Mouse (Mus musculus) limb, embryonic 12.5 days (tissue): Measurements from ENCODE around the gene Slain2. TPM values are rescaled to one million over a fixed set of nuclear protein-coding genes. Genes with fewer than 3 reads are reported as not detected.

Experiments used
- ATAC-seq: fragments of 200-750 bp; cut with Nextera tagmentation; 2 replicates; pipeline ENCODE4 v1.8.0; 2017; ENCODE audit warnings: low read depth, moderate TSS enrichment; ENCODE audit not compliant: insufficient number of reproducible peaks, insufficient read depth, low FRiP score, low TSS enrichment
- H3K27ac ChIP-seq: fragments of 300-500 bp; sonication (generic); 2 replicates; pipeline ENCODE4 v1.5.1; 2016; ENCODE audit warnings: mild to moderate bottlenecking, moderate library complexity
- H3K27me3 ChIP-seq: fragments of 300-500 bp; sonication (generic); 2 replicates; pipeline ENCODE4 v1.6.1; 2016; ENCODE audit warnings: mild to moderate bottlenecking, moderate library complexity
- H3K36me3 ChIP-seq: fragments of 300-500 bp; sonication (generic); 2 replicates; pipeline ENCODE4 v1.6.1; 2016; ENCODE audit warnings: mild to moderate bottlenecking, moderate library complexity
- H3K4me1 ChIP-seq: fragments of 300-500 bp; sonication (generic); replicated peaks from 2 replicates; pipeline ENCODE4 v1.6.1; 2016
- H3K4me2 ChIP-seq: fragments of 300-500 bp; sonication (generic); 2 replicates; pipeline ENCODE4 v1.6.1; 2016; ENCODE audit warnings: mild to moderate bottlenecking, moderate library complexity
- H3K4me3 ChIP-seq: fragments of 300-500 bp; sonication (generic); replicated peaks from 2 replicates; pipeline ENCODE4 v1.5.1; 2016; ENCODE audit warnings: mild to moderate bottlenecking
- H3K9ac ChIP-seq: fragments of 300-500 bp; sonication (generic); replicated peaks from 2 replicates; pipeline ENCODE4 v1.6.1; 2016; ENCODE audit warnings: mild to moderate bottlenecking, moderate library complexity
- H3K9me3 ChIP-seq: fragments of 300-500 bp; sonication (generic); 2 replicates; pipeline ENCODE4 v1.6.1; 2016; ENCODE audit warnings: mild to moderate bottlenecking, moderate library complexity
- WGBS: fragments of 180-500 bp; shearing (Covaris S2); methylation state at CpG from one replicate; pipeline ENCODE4 v1.1.7; 2016; 5-methylcytosine and 5-hydroxymethylcytosine counted together
- polyA plus RNA-seq: library from polyadenylated mRNA; unstranded; fragments of >200 nt; fragmentation: Nextera tagmentation; extraction: Ambion mirVana; gene quantifications from 2 replicates; pipeline ENCODE4 v1.2.1, GENCODE M21; 2016

Gene Slain2
- polyA plus RNA-seq, 1 experiment from 2014 or later: 21.2 TPM

DNA sequence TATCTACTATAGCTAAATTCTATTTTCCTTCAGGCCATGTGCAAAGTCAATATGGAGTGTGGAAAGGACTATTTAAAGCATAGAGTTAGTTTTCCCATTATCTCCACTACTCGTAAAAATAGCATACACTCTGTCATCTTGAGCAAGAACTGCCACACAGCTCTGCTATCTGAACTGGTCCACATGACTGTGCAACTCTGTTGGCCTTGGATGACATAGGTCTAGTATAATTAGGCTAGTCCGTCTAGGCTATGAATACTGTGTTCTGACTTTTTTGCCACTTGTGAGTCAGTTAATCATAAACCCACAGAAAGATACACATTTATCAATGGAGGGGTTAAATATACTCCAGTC is 31.7 kb upstream of the Slain2 start:
- WGBS: 75% methylated on average over 2 of the region's 2 CpGs
- H3K27me3 ChIP-seq: peaks cover 42% of the 10 kb centered on the region
- no peaks in the 10 kb centered on the region for H3K36me3 ChIP-seq
- H3K4me3 ChIP-seq: no peak overlapping the region
- no peak overlapping the region for H3K9ac ChIP-seq
- H3K9me3 ChIP-seq: no peaks in the 10 kb centered on the region
- no peak overlapping the region for H3K4me2 ChIP-seq
- no peak for ATAC-seq
- H3K27ac ChIP-seq: no peak overlapping the region
- peaks cover 13% of the 10 kb centered on the region for H3K4me1 ChIP-seq

DNA sequence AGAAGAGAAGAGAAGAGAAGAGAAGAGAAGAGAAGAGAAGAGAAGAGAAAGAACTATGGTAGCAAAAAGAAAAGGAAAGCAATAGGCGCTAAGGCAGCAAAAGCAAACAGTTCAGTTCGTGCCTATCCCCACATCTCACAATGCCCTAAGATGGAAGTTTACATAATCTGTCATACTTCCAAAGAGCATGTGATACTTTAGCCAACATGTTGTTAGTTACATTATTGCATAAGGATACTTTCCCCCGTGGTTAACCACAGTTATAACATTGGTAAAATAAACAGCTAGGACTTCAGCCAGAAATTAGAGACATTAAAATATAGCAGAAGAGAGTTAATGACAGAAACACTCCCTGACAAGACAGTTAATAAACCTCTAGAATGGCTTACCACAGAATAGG is 30.4 kb upstream of the Slain2 start:
- Histone ChIP-seq H3K9ac (no peak overlapping the region), H3K4me1 (peaks cover 23% of the 10 kb centered on the region), H3K27ac (no peak overlapping the region), H3K36me3 (no peaks in the 10 kb centered on the region), H3K9me3 (no peaks in the 10 kb centered on the region), H3K4me3 (no peak overlapping the region), H3K27me3 (peaks cover 29% of the 10 kb centered on the region), H3K4me2 (no peak overlapping the region)
- ATAC-seq: no peak
- 82% methylated on average over 3 of the region's 3 CpGs for WGBS

DNA sequence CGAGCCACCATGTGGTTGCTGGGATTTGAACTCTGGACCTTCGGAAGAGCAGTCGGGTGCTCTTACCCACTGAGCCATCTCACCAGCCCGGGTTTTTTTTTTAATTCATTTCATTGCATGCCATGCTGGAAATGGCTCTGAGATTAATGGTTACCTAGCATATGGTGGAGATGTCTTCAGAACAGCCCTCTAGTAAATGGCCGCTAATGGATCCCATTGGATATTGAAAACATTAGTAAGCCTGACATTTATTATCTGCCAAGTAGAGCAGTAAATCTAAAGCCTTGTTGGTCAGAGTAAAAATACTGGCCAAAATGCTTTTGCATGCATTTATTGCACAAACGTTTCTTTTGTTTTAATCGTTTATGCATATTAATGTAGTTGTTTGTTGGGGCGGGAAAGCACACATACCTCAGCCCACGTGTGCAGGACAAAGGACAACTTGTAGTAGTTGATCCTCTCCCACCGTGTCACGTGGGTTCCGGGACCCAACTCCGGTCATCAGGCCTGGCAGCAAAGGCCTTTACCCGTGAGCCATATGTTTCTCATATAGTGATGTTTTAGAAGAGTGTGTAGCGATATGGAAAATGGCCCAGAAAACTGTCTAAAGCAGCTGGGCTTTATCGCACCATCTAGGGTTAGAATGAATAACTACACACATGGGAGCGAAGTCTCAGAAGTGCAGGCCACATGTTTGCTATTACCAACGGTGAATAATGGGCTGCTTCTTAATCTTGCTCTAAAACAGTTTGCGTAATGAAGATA is 27.5 kb upstream of the Slain2 start:
- H3K27ac ChIP-seq: no peak overlapping the region

GRCm38 (mm10) chr5:72888260-72888659 is 25.8 kb upstream of the Slain2 start:
- Histone ChIP-seq H3K4me1 (peaks cover 22% of the 10 kb centered on the region), H3K27ac (peak overlapping the region; percentile 57; the same call in 1 of the 2 replicates), H3K9me3 (no peaks in the 10 kb centered on the region), H3K4me2 (peak overlapping the region; percentile 30), H3K9ac (no peak overlapping the region), H3K36me3 (no peaks in the 10 kb centered on the region), H3K4me3 (0 out of 2 replicates have a peak overlapping the region, but pooled peaks have one; percentile 1), H3K27me3 (peaks cover 15% of the 10 kb centered on the region)
- peak; percentile 71; the same call in 1 of the 2 replicates for ATAC-seq
- WGBS: 34% methylated on average over 7 of the region's 7 CpGs

More for the DNA sequence above, 27.5 kb upstream of the Slain2 start:
- Histone ChIP-seq H3K9ac (no peak overlapping the region), H3K4me3 (no peak overlapping the region), H3K27me3 (peaks cover 15% of the 10 kb centered on the region), H3K4me2 (peak overlapping the region; percentile 22; the same call in 1 of the 2 replicates), H3K36me3 (no peaks in the 10 kb centered on the region), H3K9me3 (no peaks in the 10 kb centered on the region), H3K4me1 (peaks cover 22% of the 10 kb centered on the region)
- peak; percentile 75 for ATAC-seq
- 34% methylated on average over 19 of the region's 19 CpGs for WGBS

GRCm38 (mm10) chr5:72891534-72891933 is 22.6 kb upstream of the Slain2 start:
- Histone ChIP-seq H3K36me3 (no peaks in the 10 kb centered on the region), H3K9me3 (no peaks in the 10 kb centered on the region), H3K4me3 (no peak overlapping the region), H3K27me3 (peaks cover 7% of the 10 kb centered on the region), H3K9ac (no peak overlapping the region), H3K4me2 (no peak overlapping the region), H3K27ac (no peak overlapping the region), H3K4me1 (peaks cover 22% of the 10 kb centered on the region)
- WGBS: 5% methylated on average over 12 of the region's 12 CpGs
- ATAC-seq: no peak

- Histone ChIP-seq H3K4me3 (no peak overlapping the region), H3K9ac (no peak overlapping the region), H3K36me3 (no peaks in the 10 kb centered on the region), H3K27ac (no peak overlapping the region), H3K4me2 (no peak overlapping the region), H3K4me1 (peaks cover 3% of the 10 kb centered on the region), H3K9me3 (no peaks in the 10 kb centered on the region), H3K27me3 (peaks cover 7% of the 10 kb centered on the region)
- WGBS: 55% methylated on average over 5 of the region's 5 CpGs
- ATAC-seq: no peak
Measured at GRCm38 (mm10) chr5:72893987-72894386, 20.1 kb upstream of the Slain2 start.

DNA sequence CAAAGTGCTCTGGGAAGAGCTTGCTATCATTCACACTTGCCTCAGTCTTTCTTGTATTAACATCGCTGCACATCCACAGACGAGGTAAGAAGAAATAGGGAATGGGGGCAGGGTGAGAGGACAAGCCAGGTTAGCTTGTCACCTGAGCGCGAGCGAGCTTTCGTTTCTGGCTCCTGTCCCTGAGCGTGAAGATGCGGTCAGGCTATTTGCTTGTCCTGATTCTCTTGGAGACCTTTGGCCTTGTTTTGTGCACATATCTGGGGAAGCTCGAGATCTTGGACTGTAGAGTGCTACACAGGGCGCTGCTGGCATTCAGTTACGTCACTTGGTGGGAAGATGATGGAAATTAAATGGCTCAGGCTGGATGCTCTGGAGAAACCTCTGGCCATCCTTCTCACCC is 18.8 kb upstream of the Slain2 start:
- ATAC-seq: no peak
- 93% methylated on average over 11 of the region's 11 CpGs for WGBS

GRCm38 (mm10) chr5:72896478-72897279 is 17.4 kb upstream of the Slain2 start:
- 87% methylated on average over 18 of the region's 18 CpGs for WGBS
- no peaks in the 10 kb centered on the region for H3K27me3 ChIP-seq
- H3K9ac ChIP-seq: no peak overlapping the region
- H3K27ac ChIP-seq: no peak overlapping the region
- no peak overlapping the region for H3K4me2 ChIP-seq
- no peaks in the 10 kb centered on the region for H3K4me1 ChIP-seq
- no peaks in the 10 kb centered on the region for H3K36me3 ChIP-seq
- no peak for ATAC-seq
- H3K9me3 ChIP-seq: no peaks in the 10 kb centered on the region
- no peak overlapping the region for H3K4me3 ChIP-seq

More for the DNA sequence above, 18.8 kb upstream of the Slain2 start:
- H3K4me3 ChIP-seq: no peak overlapping the region
- H3K4me2 ChIP-seq: no peak overlapping the region
- no peaks in the 10 kb centered on the region for H3K36me3 ChIP-seq
- peaks cover 7% of the 10 kb centered on the region for H3K27me3 ChIP-seq
- H3K9me3 ChIP-seq: no peaks in the 10 kb centered on the region
- no peaks in the 10 kb centered on the region for H3K4me1 ChIP-seq
- no peak overlapping the region for H3K9ac ChIP-seq
- no peak overlapping the region for H3K27ac ChIP-seq

DNA sequence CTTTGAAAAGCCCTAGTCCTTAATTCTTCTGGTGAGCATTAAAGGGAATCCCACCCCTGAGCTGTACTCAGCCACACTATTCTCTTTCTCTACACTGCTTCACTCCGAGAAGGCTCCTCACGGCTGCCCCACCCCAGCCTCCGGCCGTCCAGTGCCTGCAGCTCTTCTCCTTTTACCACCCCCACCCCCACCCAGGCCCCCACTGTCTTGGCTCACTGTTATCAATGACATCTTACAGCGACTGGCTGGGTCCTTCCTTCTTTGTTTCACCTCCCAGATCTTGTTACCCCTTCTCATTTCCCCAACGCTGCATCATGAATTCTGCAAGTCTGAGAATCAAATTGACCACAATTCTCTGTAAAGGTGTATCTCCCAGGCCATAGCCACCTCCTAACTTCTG is 16.1 kb upstream of the Slain2 start:
- Histone ChIP-seq H3K27ac (no peak overlapping the region), H3K27me3 (no peaks in the 10 kb centered on the region), H3K4me3 (no peak overlapping the region), H3K36me3 (no peaks in the 10 kb centered on the region), H3K9me3 (no peaks in the 10 kb centered on the region), H3K4me2 (no peak overlapping the region), H3K4me1 (no peaks in the 10 kb centered on the region), H3K9ac (no peak overlapping the region)
- 55% methylated on average over 6 of the region's 6 CpGs for WGBS
- ATAC-seq: no peak

DNA sequence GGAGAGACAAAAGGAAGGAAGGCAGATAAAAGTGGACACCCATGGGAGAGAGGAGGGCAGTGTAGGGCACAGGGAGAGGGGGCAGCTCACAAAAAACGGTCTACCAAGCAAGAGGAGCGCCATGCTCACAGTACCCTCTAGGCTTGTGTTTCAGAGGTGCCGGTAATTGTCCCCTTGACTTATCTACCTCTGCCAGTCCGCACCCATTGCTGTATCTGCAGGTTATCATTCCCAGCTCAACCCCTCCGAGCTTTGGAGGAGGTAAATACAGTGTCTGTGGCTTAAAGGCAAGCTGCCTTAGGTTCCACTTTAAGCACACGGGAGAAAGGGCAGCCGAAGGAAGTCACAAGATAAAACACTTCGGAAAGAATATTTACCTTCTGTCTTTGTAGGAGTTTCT is 14.8 kb upstream of the Slain2 start:
- Histone ChIP-seq H3K9ac (no peak overlapping the region), H3K4me2 (no peak overlapping the region), H3K36me3 (no peaks in the 10 kb centered on the region), H3K4me1 (no peaks in the 10 kb centered on the region), H3K27me3 (no peaks in the 10 kb centered on the region), H3K4me3 (no peak overlapping the region), H3K9me3 (no peaks in the 10 kb centered on the region), H3K27ac (no peak overlapping the region)
- 91% methylated on average over 8 of the region's 8 CpGs for WGBS
- ATAC-seq: no peak

DNA sequence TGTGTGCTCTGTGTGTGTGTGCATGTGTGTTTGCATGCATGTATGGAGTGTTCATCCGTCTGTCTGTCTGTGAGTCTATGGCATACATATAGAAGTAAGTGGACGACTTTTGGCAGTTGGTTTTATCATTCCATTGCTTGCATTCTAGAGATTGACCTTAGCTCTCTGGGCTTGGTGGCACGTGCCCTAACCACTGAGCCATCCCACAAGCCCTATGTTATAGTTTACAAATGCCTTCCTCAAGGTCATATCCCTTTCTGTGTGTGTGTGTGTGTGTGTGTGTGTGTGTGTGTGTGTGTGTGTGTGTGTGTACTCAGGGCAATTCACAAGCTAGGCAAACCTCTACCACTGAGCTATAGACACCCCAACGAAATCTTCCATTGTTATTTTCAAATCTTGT is 12.2 kb upstream of the Slain2 start:
- Histone ChIP-seq H3K27me3 (no peaks in the 10 kb centered on the region), H3K27ac (no peak overlapping the region), H3K9ac (no peak overlapping the region), H3K4me3 (no peak overlapping the region), H3K4me1 (no peaks in the 10 kb centered on the region), H3K4me2 (no peak overlapping the region), H3K36me3 (no peaks in the 10 kb centered on the region), H3K9me3 (no peaks in the 10 kb centered on the region)
- no peak for ATAC-seq
- WGBS: 85% methylated on average over 4 of the region's 4 CpGs
